Mouse (Mus musculus) thymus, postnatal 14 days (tissue): ENCODE results near the gene Kidins220.

Experiments used
- DNase-seq: peaks from one replicate; pipeline ENCODE4 v3.0.0; 2021

Gene Kidins220

DNA sequence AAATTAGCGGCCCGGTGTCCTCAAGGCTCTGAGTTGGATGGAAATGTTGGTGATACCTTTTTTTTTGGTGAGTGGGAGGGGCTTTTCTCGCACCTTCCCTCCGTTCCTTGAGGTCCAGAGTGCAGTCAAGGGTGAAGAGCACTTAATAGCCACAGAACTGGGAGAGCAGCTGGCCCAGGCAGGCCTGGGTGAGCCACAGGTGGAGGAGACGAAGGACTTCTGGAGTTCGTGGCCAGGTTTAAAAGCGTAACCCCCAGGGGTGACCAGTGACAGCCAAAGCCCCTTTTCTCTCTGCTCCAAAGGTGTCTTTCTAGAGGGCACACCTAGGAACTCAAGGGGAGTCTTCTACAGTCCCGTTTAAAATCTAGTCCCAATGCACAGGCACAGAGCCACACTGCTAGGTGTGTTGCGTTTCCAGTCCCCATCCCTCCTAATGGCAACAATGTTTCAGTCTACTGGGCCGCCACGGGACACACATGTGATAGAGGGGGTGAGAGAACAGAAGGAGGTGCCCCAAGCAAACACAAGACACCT lies 118.6 kb downstream of the Kidins220 start:
- peak; percentile 15 for DNase-seq

DNA sequence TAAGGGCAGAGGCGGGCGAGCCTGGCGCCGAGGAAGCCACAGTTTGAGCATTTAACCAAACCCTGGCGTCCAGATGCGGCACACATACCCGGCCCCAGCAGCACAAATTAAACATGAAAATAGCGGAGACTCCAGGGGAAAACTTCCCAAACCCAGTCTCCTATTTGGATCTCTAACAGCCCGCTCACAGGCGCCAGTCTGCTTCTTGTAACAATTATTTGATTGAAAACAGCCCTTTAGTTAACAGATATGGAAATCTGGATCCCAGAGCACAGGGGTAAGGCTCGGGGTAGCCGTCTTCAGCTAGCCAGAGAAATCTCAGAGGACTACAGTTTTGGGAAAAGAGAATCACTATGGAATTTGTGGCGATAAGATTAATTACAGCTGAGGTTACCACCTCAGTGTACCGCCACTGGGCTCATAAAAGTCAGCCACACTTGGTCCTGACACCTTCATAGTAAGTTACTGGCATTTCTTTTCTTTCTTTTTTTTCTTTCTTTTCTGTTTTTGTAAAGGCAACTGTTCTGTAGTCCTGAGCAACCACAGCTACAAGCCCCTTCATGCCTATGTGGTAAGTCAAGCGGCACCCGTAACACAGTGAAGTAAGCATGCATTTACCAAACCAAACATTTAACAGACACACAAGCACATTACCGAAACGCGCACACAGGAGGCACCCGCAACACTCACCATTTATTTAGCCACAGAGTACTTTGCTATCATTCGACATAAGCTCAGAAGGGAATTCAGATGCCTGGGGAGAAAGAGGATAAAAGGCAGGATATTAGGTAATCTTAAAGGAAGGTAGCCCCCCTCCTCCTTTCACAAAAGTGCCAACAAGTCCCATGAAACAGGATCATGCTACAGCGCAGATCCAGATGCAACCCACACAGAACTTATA lies 120.1 kb downstream of the Kidins220 start:
- peak; percentile 23 for DNase-seq

DNA sequence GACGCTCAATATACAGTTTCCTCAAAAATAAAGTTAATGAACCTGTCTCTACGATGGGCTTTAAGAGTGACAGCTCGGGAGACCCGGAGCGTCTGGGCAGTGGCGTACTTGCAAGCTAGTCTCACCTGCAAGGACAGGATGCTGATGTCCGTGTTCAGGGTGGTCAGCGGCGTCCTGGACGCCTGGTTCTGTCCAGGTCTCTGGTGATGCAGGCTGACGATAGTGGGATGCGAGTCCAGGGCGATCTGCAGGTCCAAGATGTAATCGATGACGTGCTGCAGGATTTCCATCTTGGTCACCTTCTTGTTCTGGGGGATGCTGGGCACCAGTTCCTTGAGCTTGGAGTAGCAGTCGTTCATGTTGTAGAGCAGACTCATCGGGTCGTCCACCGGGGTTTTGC lies 120.8 kb downstream of the Kidins220 start:
- DNase-seq, result no peak

DNA sequence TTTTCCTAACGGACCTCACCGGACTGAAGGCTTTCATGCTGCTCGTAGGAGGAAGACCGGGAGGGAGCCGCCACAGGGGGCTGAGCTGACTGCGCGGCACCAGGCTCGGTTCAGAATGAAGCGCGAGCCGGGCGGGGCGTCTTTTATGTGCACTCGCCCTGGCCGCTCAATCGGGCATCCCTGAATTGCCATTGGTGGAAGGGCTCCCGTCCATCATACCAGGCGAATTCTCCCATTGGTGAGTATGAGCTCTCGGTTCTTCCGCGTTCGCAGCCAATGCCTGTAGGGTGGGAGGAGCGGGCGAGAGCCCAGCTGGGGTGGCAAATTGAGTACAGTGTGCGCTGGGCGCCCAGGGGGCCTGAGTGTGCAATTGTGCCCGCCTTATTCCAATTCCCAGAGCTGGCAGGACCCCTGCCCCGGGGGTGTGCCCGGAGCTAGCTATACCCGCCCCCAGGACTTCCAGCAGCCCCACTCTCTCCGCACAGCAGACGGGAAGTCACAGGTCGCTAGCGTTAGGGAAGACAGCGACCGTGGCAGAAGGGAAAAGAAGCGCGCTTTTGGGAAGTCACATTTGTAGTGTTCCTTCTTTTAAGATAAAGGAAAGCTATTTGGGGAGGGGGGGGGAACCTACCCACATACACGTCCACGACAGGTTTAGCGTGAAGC lies 121.4 kb downstream of the Kidins220 start:
- peak; percentile 96 for DNase-seq

DNA sequence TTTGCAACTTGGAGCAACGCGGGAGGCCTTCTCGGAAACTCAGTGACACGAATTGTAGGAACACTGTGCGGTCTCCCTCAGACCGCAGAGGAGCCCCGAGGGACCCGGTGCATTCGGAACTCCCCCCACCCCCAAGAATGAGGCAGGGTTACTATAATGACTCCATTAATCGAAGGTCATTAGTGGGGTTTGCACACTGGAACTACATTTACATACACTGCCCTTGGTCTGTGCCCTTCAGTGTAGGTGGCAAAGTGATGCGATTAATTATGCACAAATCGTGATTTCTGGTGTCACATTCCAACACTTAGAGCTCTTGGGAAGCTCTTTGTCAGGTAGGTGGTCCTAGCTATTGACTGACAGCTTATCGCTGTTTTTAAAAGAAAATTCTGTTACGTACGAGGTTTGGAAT lies 121.9 kb downstream of the Kidins220 start:
- no peak for DNase-seq

DNA sequence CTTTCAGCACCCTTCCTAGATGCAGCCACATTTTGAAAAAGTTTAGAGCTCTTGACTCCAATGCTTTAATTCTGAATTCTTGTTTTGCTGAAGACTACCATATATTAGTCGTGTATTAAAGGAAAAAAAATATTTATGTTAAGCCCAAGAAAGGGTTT lies 122.2 kb downstream of the Kidins220 start, which contains the start of gene Id2:
Id2 (minus strand) TSS at position 89 of the 158 bp plus-strand sequence.
- no peak for DNase-seq

DNA sequence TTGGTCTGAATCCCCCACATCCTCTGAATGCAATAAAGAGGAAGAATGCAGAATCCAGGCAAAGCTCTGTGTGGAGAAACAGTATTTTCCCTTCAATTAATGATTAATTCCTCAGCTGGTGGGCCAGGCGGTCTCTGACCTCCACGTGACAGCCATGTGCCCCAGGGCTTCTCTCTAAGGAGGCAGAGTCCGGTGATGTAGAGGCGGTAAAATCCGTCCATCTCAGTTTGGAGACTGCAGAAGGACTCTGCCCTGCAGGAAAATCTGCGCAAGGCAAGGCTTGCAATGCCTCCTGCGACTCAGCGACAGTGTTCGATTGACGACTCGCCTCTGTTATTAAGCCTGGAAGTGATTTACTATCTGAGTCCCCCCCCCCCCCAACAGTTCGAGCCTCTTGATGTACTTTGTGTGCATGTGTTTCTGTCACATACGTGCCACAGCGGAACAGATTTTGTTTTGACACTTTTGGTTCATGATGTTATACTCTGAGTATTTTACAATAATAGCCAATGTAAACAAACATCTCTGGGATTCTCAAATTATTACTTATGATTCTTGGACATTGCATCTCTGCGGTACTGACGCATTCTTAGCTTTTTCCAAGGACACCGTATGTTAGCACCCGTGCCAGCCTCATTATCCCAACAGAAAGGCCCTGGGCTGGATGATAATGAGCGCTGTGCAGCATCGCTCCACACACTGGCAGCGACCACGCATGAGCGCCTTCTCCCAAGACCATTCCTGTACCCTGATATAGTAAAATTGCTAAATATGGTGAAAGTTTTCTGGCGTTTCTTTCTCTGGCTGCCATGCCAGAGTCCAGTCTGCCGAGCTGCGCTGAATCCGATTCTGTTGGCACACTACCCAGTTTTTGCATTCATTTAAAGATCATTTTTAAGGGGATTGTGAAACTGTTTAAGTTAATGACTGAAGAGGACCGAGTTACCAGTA lies 122.8 kb downstream of the Kidins220 start:
- no peak for DNase-seq

DNA sequence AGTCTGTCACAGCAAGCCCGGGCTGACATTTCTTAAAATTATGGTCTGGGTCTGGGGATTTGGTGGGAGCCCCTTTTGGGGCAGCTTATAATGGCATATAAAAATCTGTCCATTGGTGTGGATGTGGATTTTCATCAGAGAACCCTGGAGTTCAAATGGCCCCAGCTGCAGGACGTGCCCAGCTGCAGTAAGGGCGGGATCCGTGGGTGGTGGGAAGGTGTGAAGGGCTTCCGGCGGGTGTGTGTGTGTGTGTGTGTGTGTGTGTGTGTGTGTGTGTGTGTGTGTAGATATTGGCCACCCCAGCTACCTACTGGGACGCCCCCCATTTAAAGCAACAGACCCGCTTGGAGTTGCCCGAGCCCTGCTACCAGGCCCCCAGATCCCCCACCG lies 123.4 kb downstream of the Kidins220 start:
- peak; percentile 54 for DNase-seq

DNA sequence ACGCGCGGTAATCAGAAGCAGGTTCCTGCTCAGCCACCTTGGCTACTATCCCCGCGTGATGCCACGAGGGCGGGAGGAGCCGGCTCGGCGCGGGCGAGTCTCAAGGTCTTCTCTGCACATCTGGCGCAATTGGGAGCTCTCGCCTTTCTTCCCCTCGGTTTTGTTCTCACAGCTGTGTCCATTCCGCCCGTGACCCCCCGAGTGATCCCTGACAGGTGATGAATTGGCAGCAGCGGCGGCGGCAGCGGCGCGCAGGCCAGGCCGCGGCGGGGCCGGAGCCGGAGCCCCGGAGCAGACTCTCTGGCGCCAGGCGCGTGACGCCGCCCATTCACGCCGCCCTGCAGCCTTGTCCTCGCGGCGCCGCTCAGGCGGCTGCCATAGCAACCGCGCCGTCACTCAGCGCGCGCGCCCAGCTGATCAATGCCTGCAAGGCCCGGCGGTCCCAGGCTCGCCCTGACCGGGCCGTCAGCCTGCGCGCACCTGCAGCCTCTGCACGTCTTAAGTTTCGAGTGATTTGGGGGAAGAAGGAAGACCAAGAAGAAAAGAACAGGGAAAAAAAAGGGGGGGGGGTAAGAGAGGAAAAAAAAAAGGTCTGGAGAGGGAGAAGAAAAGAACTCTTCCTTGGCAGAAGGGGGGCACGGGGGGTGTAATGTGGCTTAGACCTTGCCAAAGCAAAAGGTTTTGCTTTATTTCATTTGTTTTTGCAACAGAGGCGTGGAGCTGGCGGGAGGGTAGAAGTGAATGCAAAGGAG lies 124.0 kb downstream of the Kidins220 start:
- DNase-seq, result peak; percentile 68

DNA sequence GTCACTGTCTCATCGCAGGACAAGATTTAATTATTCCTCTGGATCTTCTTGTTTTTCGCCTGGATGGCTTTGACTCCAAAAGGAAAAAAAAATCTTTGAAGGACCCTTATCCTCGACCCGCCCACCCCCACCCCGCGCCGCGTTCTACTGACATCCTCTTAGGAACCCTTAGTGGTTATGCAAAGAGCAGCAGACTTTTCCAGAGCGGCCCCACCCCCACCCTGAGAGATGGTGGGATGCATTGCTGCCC lies 124.5 kb downstream of the Kidins220 start:
- peak; percentile 27 for DNase-seq

DNA sequence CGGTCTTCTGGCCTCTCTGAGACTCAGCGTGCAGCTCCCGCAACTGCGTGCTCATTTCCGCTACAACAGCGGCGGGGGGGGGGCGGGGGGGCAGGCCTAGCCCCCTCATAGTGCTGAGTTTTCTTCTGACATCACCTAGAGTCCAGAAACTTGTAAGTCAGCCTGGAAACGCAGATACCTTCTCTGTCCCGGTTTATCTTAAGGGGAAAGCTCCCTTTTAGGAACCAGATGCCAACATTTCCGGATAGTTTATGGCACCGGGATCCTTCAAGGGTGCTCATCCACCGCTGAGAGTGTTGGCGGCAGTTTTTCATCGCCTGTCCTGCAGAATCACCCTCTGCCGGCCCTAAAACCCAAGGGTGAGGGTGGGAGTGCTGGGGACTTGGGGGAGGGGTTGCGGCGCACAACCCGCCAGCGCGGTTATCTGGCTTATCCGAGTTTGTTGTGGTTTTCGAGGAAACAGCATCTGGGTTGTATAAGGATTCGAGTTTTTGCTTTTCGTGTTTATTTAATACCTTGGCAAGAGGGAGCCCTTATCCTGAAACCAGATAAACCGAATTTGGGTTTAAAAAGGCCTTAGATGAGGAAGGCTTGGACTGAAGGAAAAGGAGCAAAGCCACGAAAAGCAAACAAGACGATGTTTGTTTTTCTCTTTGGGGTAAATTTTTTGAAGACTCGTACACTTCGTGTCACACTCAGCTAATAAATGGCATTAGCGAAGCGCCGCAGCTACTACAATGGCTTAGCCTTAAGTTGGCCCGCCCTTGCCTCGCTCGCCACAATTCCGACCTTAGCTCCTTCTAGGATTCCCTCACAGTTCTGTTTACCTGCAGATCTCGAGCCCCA lies 125.1 kb downstream of the Kidins220 start:
- DNase-seq, result no peak

DNA sequence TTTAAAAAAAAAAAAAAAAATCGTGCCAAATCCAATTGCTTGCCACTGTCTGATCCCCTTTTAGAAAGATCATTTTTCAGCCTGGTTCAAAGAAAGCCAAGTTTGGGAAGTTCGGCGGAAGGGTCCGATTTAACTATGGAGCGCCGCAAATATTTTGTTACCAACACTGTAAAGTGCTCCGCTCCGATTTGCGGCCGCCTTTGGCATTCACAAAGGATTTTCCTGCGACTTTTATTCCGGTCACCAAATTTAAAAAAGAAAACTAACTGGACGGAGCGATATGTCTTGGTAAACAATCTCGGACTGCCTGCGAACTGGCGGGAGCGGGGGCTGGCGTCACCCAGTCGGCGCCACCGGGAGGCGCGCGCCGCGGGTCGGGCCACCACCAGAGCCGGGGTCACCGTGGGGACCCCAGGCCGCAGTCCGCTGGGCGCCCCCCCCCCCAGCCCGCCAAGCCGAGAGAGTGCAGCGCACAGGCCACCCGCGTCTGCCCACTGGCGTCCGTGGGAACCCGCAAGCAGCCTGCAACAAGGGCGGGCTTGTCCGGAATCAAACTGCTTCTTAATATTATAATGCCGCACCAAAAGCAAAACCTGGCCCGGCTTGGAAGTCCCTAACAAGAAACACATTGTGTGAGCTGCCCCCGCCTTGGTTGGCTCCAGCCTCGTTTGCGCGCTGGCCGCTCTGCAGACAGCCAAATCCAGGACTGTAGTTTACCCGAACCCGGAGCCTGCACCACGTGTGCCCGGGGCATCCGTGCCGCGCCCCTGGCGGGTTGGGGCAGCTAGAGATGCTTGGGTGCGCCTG lies 125.9 kb downstream of the Kidins220 start:
- DNase-seq, result peak; percentile 21

DNA sequence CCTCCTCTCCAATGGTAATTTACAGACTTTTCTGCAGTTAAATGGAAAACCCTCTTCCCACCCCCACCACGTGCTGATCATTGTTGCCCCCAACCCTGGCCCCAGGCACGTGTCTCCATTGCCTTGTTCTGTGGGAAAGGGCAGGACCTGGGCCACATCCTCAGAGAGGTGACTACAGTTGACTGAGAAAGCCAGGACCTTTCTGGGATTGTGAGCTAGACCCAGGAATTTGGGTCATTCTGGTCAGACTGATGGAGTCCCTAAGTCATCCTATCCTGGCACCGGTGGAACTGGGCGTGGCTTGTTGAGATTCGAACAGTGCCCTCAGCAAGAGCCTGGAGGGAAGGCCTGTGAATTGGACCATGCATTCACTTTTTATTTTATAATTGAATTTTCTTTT lies 126.7 kb downstream of the Kidins220 start:
- no peak for DNase-seq

DNA sequence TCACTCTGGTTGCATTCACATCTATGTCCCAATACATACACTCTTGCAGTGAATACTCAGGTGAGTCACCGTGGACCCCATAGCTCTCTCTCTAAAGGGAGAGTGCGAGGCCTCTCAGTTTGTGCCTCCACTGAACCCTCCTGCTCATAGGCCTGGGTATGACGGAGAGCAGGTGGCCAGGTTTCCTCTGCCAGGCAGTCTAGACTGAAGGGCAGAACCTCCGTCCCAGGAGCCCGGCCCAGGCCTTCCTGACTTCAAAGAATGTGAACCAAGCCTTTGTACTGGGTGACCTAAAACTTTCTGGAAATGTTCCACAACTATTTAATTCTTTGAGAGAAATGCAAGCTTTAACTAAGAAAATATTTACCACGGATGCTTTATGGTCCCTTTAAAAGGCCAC lies 129.2 kb downstream of the Kidins220 start:
- no peak for DNase-seq

DNA sequence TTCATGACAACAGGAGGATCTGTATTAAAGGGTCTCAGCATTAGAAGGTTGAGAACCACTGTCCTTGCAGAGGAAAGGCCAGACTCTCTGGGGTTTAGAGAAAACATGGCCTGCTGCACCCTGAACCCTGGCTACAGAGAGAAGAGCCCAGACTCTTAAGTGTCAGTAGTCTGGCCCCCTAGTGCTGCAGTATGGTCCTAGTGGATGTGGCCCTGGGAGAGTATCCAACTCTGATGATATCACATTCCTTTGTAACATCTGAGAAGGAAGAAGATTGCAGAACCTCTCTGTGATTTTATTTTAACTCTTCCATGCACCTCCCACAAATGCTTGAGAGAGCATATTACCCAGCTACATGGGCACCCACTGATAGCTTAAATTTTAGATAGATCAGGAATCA lies 129.8 kb downstream of the Kidins220 start:
- DNase-seq, result no peak

DNA sequence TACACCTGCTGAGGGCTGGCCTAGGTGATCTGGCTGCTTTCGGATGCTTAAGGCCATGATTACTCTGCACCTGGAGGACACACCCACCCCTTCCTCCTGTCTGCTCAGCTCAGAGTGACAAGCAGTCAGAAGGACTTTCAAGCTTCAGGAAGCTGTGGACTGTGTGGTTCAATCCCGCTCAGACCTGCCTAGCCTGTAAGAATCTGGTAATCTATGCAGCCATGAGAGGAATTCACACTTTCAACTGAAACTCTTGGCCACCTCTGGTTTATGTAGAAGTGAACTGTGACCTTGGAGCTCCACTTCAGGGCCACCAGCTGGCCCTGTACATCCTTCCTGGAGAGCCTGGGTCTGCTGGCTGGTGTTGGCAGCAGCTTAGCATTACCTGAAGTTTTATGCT lies 134.1 kb downstream of the Kidins220 start:
- no peak for DNase-seq

DNA sequence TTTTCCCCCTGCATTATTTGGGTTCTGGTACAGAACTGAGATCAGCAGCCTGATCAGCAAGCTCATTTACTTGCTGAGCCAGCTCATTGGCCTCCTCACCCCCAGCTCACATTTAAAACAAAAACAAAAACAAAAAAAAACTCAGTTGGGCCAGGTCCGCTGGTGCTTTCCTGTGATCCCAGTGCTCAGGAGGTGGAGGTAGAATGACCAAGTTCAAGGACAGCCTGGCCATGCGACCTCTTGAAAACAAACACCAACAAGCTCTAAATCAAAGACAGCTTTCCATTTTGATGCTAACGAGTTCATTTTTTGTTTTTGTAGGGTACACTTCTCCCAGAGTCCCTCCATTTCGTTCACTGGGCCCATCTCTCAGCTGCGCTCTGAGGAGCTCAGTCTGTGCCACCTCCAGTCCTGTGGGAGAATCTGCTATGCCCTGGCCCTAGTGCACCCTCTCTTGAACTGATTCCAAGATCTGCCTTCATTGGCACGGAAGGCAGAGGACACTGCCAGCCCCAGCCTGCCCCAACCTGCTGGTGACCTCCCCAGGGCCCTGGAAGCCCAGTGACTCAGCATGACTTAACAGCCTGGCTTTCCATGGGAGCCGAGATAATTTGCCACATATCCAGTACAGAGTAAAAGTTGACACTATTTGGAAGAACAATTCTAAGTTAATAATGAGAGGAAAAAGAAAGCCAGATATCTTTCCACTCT lies 135.4 kb downstream of the Kidins220 start:
- no peak for DNase-seq

DNA sequence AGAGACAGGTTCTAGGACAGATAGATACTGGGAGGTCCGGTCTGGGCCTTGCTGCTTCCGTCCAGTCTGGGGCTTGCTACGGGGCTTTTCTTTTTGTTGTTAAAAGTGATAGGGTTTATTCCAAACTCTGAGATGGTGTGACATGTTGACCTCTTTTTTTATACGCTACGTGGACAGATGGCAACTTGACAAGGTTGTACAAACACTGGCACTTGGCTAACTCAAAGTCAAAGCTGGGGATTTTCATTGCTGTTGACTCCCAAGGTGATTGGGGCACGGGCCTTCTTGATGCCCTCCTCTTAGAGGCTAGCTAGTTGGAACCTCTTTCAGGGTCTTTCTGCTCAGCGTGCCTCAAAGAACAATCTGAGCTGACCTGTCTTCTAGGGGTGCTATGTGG lies 136.0 kb downstream of the Kidins220 start:
- no peak for DNase-seq
